Mouse (Mus musculus) heart, embryonic 16.5 days (tissue): ENCODE results near the gene Ralbp1. TPM values are rescaled to one million over a fixed set of nuclear protein-coding genes. Genes with fewer than 3 reads are reported as not detected.

Experiments used
- ATAC-seq: fragments of 200-750 bp; cut with Nextera tagmentation; replicated peaks from 2 replicates; pipeline ENCODE4 v1.8.0; 2017; ENCODE audit warnings: moderate number of reproducible peaks; ENCODE audit not compliant: insufficient read depth, low FRiP score; ENCODE audit errors: extremely low read depth
- H3K27ac ChIP-seq: fragments of 300-500 bp; sonication (generic); 2 replicates; pipeline ENCODE4 v1.5.1; 2014; ENCODE audit warnings: mild to moderate bottlenecking, low read length, control low read depth, moderate library complexity
- H3K27me3 ChIP-seq: fragments of 300-500 bp; sonication (generic); 2 replicates; pipeline ENCODE4 v1.6.1; 2014; ENCODE audit warnings: low read length, mixed read lengths; ENCODE audit not compliant: control insufficient read depth, insufficient read depth
- H3K36me3 ChIP-seq: fragments of 300-500 bp; sonication (generic); 2 replicates; pipeline ENCODE4 v1.6.1; 2014; ENCODE audit not compliant: control insufficient read depth, insufficient read depth
- H3K4me1 ChIP-seq: fragments of 300-500 bp; sonication (generic); 2 replicates; pipeline ENCODE4 v1.6.1; 2014; ENCODE audit warnings: low read length, mixed read lengths; ENCODE audit not compliant: control insufficient read depth, insufficient read depth
- H3K4me2 ChIP-seq: fragments of 300-500 bp; sonication (generic); 2 replicates; pipeline ENCODE4 v1.6.1; 2014; ENCODE audit warnings: low read depth, mild to moderate bottlenecking, control low read depth, low read length
- H3K4me3 ChIP-seq: fragments of 300-500 bp; sonication (generic); 2 replicates; pipeline ENCODE4 v1.5.1; 2014; ENCODE audit warnings: mild to moderate bottlenecking, control low read depth, low read length
- H3K9ac ChIP-seq: fragments of 300-500 bp; sonication (generic); 2 replicates; pipeline ENCODE4 v1.6.1; 2014; ENCODE audit warnings: low read length, control low read depth
- H3K9me3 ChIP-seq: fragments of 300-500 bp; sonication (generic); replicated peaks from 2 replicates; pipeline ENCODE4 v1.6.1; 2016; ENCODE audit warnings: low read length; ENCODE audit not compliant: control insufficient read depth
- WGBS: fragments of 180-500 bp; shearing (Covaris S2); extraction: QIAGEN DNeasy Blood & Tissue Kit; methylation state at CpG from one replicate; pipeline ENCODE4 v1.1.7; 2014; 5-methylcytosine and 5-hydroxymethylcytosine counted together
- polyA plus RNA-seq: library from polyadenylated mRNA; unstranded; fragments of >200 nt; fragmentation: Nextera tagmentation; extraction: Ambion mirVana; gene quantifications from 2 replicates; pipeline ENCODE4 v1.2.1, GENCODE M21; 2015

Gene Ralbp1
- polyA plus RNA-seq, 1 experiment from 2014 or later, result 54.8 TPM

DNA sequence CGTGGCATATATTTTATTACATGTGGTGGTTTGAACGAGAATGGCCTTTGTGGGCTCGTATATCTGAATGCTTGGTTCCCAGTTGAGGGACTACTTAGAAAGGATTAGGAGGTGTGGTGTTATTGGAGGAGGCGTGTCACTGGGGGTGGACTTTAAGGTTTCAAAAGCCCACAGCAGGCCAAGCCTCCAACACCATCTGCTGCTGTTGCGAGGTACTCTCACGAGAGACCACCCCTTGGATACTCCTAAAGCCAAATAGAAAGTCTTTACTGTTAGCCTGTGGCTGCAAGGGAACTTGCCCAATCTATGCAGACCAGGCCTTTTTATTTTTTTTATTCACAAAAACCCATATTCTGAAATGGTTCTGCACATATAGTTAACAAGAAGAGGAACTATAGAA is 36.4 kb upstream of the Ralbp1 start:
- H3K27ac ChIP-seq, result no peak overlapping the region
- no peak for ATAC-seq
- H3K4me2 ChIP-seq, result no peak overlapping the region
- WGBS, result 85% methylated on average over 6 of the region's 6 CpGs
- 0 out of 2 replicates have a peak, but pooled peaks cover under 1% of the 10 kb centered on the region for H3K4me1 ChIP-seq
- no peaks in the 10 kb centered on the region for H3K27me3 ChIP-seq
- H3K4me3 ChIP-seq, result no peak overlapping the region
- peaks cover 30% of the 10 kb centered on the region for H3K36me3 ChIP-seq
- no peaks in the 10 kb centered on the region for H3K9me3 ChIP-seq
- H3K9ac ChIP-seq, result no peak overlapping the region

DNA sequence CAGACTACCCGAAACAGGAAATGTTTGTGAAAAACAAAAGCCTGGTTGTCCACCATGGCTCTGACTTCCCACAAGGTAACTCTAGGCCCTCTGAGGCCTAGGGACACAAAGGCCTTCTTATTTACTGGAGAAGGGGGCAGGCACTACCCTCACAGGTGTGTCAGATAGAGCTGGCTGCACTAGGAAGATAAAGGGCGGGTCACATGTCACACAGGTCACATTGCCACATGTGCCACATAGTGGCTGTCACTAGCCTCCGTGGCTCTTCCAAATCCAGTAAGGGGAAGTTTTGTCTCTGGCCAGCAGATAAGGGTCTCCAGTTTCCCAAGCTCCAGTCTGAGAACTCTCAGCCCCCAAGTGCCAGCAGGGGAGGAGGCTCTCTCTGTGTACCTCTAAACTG is 33.6 kb upstream of the Ralbp1 start:
- H3K9me3 ChIP-seq, result no peaks in the 10 kb centered on the region
- H3K4me2 ChIP-seq, result no peak overlapping the region
- peaks cover 8% of the 10 kb centered on the region for H3K4me1 ChIP-seq
- H3K27ac ChIP-seq, result 0 out of 2 replicates have a peak overlapping the region, but pooled peaks have one; percentile 4
- no peak overlapping the region for H3K4me3 ChIP-seq
- H3K36me3 ChIP-seq, result peaks cover 13% of the 10 kb centered on the region
- 62% methylated on average over 3 of the region's 3 CpGs for WGBS
- no peaks in the 10 kb centered on the region for H3K27me3 ChIP-seq
- H3K9ac ChIP-seq, result no peak overlapping the region
- no peak for ATAC-seq

DNA sequence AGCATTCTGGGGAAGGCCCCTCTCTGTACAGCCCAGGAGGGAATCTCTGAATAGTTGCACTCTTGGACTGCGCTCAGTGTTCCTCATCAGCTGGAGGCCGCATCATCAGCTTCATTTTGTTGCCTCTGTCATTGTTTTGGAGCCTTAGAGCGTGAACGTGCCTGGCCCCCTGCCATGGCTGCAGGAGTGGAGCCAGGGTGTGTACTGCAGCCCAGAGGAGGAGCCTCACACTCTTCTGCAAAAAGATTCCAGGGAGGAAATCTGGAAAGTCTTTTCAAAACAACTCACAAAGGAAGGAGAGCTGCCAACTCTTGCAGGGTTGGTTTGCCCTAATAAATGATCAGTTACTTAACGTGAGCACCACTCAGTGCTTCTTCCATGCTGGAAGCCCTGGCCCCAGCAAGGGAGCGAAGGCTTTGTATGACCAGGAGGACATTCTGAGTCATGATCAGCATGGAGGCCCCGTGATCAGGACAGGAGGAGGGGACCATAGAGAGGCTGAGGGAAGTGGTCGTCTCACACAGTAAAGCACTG is 30.6 kb upstream of the Ralbp1 start:
- Histone ChIP-seq H3K4me2 (peak overlapping the region; percentile 53), H3K4me1 (peaks cover 8% of the 10 kb centered on the region), H3K4me3 (no peak overlapping the region), H3K36me3 (no peaks in the 10 kb centered on the region), H3K9ac (peak overlapping the region; percentile 41), H3K27ac (peak overlapping the region; percentile 99), H3K9me3 (no peaks in the 10 kb centered on the region), H3K27me3 (no peaks in the 10 kb centered on the region)
- WGBS, result 22% methylated on average over 8 of the region's 8 CpGs
- ATAC-seq, result peak; percentile 95

DNA sequence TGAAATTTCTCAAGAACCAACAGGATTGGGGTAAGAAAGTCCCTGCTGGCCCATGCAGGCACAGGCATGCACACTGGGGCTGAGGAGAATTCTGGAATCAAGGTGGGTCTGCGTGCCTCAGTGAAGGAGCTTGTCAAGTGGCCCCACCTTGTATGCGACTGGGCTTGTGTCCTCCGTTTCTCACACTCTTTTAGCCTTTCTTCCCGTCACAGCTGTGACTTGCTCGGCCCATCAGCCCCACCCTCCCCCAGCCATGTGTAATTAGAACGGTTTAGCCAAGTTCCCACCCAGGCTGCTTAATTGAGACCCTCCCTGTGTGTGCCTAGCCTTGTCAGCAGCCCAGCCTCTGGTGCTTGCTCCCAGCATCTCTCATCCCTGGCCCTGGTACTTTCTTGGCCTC is 28.5 kb upstream of the Ralbp1 start:
- Histone ChIP-seq H3K9me3 (no peaks in the 10 kb centered on the region), H3K4me3 (no peak overlapping the region), H3K4me2 (no peak overlapping the region), H3K27me3 (no peaks in the 10 kb centered on the region), H3K27ac (no peak overlapping the region), H3K9ac (no peak overlapping the region), H3K4me1 (peaks cover 8% of the 10 kb centered on the region), H3K36me3 (no peaks in the 10 kb centered on the region)
- ATAC-seq, result no peak
- 51% methylated on average over 6 of the region's 6 CpGs for WGBS

- no peaks in the 10 kb centered on the region for H3K9me3 ChIP-seq
- no peak overlapping the region for H3K4me2 ChIP-seq
- no peak overlapping the region for H3K4me3 ChIP-seq
- no peaks in the 10 kb centered on the region for H3K27me3 ChIP-seq
- WGBS, result 90% methylated on average over 2 of the region's 2 CpGs
- no peak overlapping the region for H3K9ac ChIP-seq
- ATAC-seq, result no peak
- H3K4me1 ChIP-seq, result peaks cover 9% of the 10 kb centered on the region
- no peaks in the 10 kb centered on the region for H3K36me3 ChIP-seq
- no peak overlapping the region for H3K27ac ChIP-seq
Observed at GRCm38 (mm10) chr17:65912202-65912601, 26.6 kb upstream of the Ralbp1 start.

GRCm38 (mm10) chr17:65911285-65912069 is 25.9 kb upstream of the Ralbp1 start:
- WGBS, result 79% methylated on average over 15 of the region's 15 CpGs
- Histone ChIP-seq H3K4me3 (no peak overlapping the region), H3K36me3 (no peaks in the 10 kb centered on the region), H3K4me2 (no peak overlapping the region), H3K27me3 (no peaks in the 10 kb centered on the region), H3K9me3 (no peaks in the 10 kb centered on the region), H3K27ac (no peak overlapping the region), H3K9ac (no peak overlapping the region), H3K4me1 (peaks cover 13% of the 10 kb centered on the region)
- ATAC-seq, result no peak

DNA sequence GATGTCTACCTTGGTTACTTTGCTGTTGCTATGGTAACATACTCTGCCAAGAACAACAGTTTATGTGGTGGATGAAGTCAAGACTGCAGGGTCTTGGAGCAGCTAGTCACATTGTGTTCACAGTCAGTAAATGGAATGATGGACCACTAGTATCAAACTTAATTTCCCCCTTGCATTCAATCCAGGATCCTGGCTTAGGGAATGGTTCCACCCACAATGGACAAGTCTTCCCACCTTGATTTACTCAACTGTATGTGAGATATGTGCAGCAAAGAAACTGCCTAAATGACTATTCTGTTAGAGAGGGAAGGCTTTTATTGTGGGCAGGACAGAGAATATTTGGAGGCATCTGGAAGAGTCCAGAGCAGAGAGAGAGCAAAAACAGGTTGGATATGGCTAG is 22.7 kb upstream of the Ralbp1 start:
- Histone ChIP-seq H3K9me3 (peaks cover 4% of the 10 kb centered on the region), H3K27ac (no peak overlapping the region), H3K4me1 (peaks cover 12% of the 10 kb centered on the region), H3K27me3 (no peaks in the 10 kb centered on the region), H3K36me3 (peaks cover 6% of the 10 kb centered on the region; the same call in 1 of the 2 replicates), H3K4me2 (no peak overlapping the region), H3K4me3 (no peak overlapping the region), H3K9ac (no peak overlapping the region)
- no peak for ATAC-seq

- peaks cover 6% of the 10 kb centered on the region; the same call in 1 of the 2 replicates for H3K36me3 ChIP-seq
- H3K4me1 ChIP-seq, result peaks cover 12% of the 10 kb centered on the region
- no peaks in the 10 kb centered on the region for H3K27me3 ChIP-seq
- peaks cover 7% of the 10 kb centered on the region for H3K9me3 ChIP-seq
- peak; percentile 78 for ATAC-seq
- peak overlapping the region; percentile 69 for H3K27ac ChIP-seq
- peak overlapping the region; percentile 1; the same call in 1 of the 2 replicates for H3K4me3 ChIP-seq
- peak overlapping the region; percentile 39 for H3K4me2 ChIP-seq
- 29% methylated on average over 11 of the region's 11 CpGs for WGBS
- peak overlapping the region; percentile 26 for H3K9ac ChIP-seq
Observed at GRCm38 (mm10) chr17:65906895-65907401, 21.4 kb upstream of the Ralbp1 start.

- Histone ChIP-seq H3K4me2 (peak overlapping the region; percentile 39), H3K9ac (peak overlapping the region; percentile 26)
- no peak for ATAC-seq
Observed at GRCm38 (mm10) chr17:65906313-65906894, 20.8 kb upstream of the Ralbp1 start.

More at GRCm38 (mm10) chr17:65906313-65906894, 20.8 kb upstream of the Ralbp1 start:
- 29% methylated on average over 11 of the region's 12 CpGs for WGBS
- no peaks in the 10 kb centered on the region for H3K27me3 ChIP-seq
- H3K9me3 ChIP-seq, result peaks cover 7% of the 10 kb centered on the region
- peaks cover 6% of the 10 kb centered on the region; the same call in 1 of the 2 replicates for H3K36me3 ChIP-seq
- peak overlapping the region; percentile 69 for H3K27ac ChIP-seq
- no peak overlapping the region for H3K4me3 ChIP-seq
- H3K4me1 ChIP-seq, result peaks cover 12% of the 10 kb centered on the region
